Mouse (Mus musculus): ENCODE data around the gene Slf2.

Slf2 gene

DNA sequence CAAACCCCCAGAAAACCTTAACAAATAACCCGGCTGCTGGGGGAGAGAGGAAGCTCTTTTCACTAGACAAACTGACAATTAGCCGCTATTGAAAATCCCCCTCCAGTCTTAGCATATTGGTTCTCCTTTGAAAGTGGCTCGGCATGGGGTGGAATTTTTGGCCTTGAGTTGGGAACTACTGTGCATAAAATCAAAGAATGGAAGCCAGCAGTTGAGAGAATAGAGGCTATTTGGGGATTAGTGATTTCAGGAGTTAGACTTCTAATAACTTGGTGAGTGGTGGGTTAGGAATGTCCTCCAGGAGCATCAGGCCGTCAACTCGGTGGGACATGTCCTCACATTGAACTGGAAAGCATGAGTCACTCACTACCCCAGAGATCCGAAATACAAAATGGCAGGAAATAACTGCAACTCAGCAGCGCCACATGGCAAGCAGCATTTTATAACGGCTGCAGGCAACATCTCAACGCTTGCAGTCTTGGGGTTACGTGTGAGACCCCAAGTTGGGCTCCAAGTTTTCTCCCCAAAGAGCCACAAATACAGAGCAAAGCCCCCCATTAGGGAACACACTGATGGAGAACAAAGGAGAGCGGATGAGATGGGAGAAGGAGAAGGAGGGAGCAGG is 22.0 kb upstream of the Slf2 start:
- peak; percentile 40 for DNase-seq (ENCODE audit: low read depth, low spot score)

DNA sequence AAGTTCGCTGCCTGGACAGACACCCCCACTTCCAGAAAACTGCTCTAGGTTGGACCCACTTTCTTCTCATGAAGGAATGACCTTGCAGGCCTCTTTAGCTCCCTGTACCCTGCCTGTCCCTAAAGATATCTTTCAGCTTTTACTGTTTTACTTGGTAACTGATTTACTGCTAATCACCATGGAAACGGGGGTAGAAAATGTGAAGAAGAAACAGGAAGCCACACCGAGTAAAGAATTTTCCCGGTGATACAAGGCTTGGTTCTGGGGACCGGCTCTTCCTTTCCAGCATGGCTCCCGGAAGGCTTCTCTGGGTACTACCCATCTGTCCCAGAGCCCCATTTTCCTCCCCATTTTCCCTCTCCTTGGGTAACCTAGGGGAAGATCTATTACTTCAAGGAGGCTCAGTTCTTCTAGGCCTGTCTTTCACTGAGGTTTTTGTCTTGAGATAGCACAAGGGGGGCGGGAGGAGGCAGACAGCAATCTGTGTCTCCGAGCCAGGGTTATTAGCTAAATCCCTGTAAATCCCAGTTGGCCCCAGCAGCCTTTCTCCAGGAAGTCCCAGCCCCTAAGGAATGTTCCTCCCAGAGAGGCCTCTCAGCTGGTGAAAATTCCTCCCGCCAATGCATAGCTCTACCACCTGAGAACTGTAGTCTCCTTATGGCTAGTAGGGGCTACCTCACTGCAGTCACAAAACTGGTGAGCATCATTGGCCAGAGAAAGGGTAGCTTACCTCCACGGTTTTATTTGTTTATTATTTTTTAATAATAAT is 16.3 kb upstream of the Slf2 start:
- DNase-seq (ENCODE audit: low read depth, low spot score): peak; percentile 49

DNA sequence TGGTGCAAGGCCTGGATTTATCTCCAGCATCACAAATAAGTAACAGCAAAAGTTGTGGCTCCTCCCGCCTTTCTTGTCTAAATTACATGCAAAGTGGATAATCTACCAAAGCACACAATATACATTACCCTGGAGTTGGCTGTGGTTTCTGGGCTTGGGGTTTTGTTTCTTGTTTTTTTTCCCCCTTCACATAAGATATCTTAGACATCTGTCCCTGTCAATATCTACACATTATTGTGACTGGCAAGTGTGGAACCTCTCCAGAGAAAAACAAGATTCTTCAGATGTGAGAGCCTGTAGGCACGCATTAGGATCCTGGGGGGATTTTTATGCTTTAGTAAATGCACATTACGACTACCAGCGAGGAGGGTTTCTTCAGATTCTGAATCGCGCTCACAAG is 12.8 kb upstream of the Slf2 start:
- DNase-seq (ENCODE audit: low read depth, low spot score): no peak

DNA sequence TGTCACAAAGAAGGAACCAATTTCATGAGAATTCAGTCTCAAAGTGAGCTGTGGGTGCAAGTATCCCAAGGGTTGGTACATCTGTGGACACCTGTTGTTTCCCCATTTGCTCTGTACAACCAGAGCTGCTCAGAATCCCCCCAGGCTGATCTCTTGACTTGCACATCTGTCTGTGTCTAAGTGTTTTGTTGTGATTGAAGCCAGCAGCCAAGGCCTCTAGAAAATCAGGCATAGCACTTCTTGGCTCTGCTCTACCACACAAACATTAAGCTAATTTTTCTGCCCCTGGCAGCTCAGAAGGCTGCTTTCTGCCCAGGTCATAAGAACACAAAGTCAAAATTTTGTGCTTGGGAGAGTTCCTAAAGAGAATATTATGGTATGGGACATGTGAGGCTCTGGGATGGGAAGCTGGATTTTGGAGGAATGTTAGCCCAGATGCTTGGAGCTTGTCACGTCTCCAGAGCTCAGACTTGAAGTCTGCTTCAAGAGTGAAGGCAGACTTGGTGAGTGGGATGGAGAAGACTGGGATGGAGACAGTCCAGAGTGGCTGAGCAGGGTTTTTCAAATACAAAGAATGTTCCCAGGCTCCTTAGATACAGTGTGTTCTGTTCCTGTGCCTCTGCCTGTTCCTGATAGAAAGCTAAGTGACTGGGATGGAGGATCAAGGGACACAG is 9.3 kb upstream of the Slf2 start:
- no peak for DNase-seq (ENCODE audit: low read depth, low spot score)

DNA sequence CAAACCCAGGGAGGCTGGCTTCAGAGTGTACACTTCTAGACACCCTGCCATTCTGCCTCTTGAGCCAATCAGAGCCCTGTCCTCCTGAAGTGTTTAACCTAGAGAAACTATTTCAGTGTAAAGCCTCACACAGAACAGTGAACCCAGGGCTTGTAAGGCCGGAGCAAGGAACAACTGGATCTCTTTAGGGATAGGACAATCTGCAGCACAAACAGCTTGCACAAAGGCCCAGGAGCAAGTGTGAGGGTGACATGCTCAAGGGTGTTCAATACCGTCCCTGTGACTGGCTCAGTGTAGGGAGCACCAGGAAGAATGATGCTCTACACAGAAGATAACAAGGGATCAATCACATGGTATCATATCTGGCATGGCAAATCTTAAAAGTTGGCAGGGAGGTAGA is 8.4 kb upstream of the Slf2 start:
- no peak for DNase-seq (ENCODE audit: low read depth, low spot score)

DNA sequence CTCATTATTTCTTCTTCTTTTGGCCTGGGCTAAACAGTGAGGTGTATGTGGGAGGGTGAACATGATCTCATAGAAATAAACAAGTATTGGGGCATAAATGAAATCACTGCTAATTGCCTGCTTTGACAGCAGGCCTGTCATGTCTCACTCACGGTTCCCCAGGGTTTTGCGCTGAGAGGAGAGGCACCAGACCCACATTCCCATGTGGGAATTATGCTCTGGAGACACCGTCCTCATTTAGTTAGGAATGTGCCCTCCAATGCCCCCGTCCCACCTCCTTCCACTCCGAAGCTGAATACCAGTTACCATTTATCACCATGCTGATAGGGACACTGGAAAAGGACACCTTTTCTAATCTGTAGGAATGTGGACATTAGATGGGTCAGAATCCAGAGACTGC is 6.3 kb upstream of the Slf2 start:
- no peak for DNase-seq (ENCODE audit: low read depth, low spot score)

DNA sequence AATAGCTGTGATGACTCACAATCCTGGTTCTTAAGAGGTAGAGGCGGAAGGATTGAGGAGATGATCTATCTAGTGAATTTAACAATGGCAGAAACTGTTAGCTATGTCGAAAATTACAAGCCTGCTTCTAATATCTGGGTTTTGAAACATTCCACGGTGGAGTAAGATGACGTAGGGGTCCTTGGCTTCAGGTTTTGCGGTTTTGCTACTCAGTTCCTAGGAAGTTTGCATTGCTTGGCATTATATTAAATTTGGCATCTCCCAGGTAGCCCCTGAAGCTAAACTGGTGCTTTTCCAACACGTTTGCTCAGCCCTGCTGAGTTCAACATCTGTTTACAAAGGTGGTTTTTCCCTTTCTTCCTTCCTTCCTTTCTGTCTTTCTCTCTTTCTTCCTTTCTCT is 4.2 kb upstream of the Slf2 start:
- no peak for DNase-seq (ENCODE audit: low read depth, low spot score)

DNA sequence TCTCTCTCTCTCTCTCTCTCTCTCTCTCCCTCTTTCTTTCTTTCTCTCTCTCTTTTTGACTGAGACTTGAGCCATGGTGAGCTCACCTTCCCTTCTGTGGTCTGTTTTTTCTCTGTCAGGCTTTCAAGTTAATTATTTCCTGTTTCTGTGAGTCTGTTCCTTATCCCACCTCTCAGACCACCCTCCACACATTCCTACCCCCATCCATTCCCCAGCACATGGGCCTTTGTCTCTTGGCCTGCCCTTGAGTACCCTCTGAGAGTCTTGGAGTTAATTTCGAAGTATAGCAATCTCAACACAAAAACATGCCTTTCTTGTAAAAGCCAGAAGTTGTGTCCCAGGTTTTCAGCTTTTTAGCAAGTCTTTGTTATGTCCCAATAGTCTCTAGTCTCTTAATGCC is 3.7 kb upstream of the Slf2 start:
- no peak for DNase-seq (ENCODE audit: low read depth, low spot score)

DNA sequence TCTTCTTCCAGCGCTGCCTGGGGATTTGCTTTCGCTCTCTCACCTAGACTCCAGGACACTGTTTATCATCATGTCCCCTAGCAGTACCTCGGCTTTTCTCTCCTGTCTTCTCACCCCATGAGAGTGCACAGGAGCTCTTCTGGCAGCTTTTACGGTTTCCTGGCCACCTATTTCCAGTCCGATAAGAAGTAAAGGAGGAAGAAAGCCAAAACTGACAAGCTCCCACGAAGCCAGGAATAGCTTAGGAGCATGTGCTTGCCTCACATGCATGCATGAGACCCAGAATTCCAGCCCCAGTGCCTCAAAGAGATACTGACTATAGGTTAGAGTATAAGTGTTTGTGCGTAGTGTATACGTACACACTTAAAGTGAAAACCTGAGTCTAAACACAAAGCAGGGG is 2.8 kb upstream of the Slf2 start:
- no peak for DNase-seq (ENCODE audit: low read depth, low spot score)

DNA sequence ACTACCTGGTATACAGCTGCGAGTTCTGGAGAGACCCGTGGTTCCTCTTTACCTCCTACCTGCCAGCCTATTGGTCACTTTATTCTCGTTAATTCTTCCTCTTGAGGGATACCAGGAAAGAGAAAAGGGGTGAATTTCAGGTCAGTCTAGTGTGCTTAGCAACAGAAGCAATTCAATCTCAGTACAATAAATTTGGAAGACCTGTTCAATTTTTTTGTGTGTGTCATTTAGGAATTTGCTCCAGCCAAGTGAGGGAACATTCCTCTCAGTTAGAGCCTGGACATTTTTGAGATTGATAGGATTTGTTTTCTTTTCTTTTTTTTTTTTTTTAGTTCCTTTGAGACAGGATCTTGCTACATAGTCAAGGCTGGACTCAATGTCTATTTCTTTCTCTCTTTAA is 1.7 kb upstream of the Slf2 start:
- DNase-seq (ENCODE audit: low read depth, low spot score): no peak

DNA sequence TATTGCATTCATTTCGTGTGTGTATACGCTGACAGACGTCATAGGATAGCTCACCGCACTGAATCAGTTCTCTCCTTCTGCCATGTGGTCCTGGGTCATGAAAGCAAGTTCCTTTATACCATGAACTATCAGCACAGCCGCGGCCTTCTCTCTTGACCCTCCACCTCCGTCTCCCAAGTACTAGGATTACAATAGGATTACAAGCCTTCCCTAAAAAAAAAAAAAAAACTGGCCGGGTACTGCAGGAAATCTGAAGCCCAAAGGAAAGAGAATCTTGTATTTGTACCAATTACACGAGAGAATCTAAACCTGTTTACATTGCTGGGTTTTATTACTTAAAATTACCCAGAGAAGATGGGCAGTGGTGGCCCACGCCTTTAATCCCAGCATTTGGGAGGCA is 1.3 kb upstream of the Slf2 start:
- no peak for DNase-seq (ENCODE audit: low read depth, low spot score)

DNA sequence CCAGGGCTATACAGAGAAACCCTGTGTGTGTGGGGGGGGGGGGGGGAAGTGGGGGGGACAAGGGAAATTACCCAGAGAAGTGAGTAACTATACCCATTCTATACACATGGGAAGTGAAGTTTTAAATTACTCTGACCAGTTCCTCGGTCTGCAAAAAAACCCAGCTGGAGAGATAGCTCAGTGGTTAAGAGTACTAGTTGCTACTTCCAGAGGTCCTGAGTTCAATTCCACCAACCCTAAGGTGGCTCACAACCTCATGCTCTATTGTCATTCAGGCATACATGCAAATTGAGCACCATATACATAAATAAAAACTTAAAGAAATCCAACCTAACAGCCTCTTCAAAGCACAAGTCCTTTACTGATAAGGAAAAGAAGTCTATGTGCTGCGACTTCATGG is 829 bp upstream of the Slf2 start:
- no peak for DNase-seq (ENCODE audit: low read depth, low spot score)

DNA sequence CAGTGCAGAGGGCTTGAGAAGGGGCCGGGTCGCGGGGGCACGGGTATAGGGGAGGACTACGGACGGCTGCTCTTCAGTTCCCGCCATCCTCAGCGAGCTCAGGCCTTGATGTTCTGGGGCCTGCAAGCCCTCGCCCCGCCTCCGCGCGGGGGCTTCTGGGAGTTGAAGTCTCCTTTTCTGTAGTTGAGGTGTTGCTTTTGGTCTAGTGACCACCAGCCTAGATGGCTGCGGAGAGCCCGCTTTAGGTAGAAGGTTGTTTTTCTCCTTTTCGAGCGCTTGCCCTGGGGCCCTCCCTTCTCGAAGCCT is 456 bp downstream of the Slf2 start:
- DNase-seq (ENCODE audit: low read depth, low spot score): peak; percentile 96

DNA sequence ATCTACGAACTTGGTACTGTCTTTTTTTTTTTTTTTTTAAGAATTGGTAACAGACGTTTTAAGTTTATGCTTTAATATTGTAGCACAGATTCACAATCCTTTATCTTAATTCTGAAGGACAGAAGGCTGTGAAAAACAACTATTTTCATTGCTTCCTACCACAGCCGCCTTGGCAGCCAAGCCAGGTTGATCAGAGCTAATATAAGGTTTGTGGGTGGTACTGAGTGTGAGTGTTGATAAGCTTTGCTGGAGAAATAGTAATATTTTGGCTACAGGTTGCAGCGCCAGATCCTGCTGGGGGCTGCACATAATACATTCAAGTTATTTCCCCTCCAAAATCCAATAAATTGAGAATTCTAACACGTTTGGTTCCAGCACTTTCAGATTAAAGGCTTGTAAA is 1.1 kb downstream of the Slf2 start:
- no peak for DNase-seq (ENCODE audit: low read depth, low spot score)

DNA sequence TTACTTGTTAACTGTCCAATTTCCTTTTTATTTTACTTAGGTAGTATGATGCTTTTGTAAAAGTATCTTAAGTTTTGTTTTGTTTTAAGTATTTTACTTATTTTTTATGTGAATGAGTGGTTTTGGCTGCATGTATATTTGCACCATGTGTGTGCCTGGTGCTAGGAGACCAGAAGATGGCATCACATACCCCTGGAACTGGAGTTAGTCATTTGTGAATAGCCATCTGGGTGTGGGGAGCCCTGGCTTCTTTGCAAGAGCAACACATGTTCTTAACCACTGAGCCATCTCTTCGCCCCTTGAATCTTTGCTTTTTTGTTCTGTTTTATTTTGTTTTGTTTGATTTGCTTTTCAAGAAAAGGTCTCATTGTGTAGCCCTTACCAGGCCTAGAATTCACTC is 2.2 kb downstream of the Slf2 start:
- no peak for DNase-seq (ENCODE audit: low read depth, low spot score)

DNA sequence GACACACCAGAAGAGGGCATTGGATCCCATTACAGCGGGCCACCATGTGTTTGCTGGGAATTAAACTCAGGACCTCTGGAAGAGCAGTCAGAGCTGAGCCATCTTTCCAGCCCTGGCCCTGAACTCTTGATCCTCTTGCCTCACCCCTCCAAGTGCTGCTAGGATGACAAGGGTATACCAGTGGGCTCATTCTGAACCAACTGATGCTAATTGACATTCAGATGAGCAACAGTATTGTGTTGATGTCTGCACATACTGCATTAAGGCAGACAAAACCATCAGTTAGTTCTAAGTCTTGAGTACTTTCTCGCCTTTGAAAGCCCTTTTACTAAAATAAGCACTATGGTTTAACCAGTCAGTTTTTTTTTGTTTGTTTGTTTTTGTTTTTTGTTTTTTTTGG is 28.7 kb downstream of the Slf2 start:
- DNase-seq (ENCODE audit: low read depth, low spot score): peak; percentile 40

DNA sequence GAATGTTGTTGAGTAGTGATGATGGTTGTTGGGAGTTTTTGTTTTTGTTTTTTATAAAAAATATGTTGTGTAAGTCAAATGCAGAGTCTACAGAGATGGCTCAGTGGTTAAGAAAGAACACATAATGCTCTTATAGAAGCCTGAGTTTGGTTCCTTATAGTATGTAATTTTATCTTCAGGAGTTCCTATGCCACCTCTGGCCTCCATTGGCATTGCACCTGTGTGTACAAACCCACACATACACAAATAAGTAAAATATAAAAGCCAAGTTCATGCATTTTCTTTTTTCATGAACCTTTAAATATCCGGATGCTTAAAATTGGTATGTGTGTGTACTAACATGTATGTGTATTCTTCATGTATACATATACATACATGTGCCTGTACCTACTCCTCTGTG is 35.0 kb downstream of the Slf2 start:
- no peak for DNase-seq (ENCODE audit: low read depth, low spot score)

DNA sequence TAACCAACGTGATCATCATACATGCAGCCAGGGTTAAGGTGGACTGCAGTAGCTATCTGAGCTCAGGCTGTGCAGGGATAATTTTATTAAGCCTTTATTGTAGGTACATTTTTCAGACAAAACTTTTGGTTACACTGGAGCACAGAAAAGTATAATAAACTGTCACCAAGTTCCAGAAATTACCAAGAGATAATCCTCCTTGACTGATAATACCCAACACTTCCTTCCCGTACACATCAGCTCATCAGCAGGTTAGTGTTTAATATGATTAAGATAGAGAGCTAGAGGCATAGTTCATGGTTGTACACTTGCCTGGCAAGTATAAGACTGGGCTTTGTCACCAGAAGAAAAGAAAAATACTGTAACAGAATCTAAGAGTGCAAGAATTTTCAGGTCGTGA is 37.4 kb downstream of the Slf2 start:
- DNase-seq (ENCODE audit: low read depth, low spot score): no peak

DNA sequence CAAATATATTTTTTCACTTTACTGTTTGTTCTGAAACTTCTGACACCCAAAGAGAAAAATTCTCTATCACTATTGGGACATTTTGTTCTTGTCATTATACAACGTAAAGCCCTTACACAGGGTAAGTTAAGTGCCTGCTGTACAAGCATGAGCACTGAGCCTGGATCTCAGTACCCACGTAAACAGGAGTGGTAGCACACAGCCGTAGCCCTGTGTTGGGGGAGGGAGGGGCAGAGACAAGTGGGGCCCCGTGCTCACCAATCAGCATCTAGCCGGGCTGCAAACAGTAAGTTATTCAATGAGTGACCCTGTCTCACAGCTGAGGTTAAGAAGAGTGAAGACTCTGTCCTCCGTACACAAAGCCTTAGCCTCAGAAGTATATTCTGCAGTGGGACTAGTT is 45.7 kb downstream of the Slf2 start:
- DNase-seq (ENCODE audit: low read depth, low spot score): no peak

DNA sequence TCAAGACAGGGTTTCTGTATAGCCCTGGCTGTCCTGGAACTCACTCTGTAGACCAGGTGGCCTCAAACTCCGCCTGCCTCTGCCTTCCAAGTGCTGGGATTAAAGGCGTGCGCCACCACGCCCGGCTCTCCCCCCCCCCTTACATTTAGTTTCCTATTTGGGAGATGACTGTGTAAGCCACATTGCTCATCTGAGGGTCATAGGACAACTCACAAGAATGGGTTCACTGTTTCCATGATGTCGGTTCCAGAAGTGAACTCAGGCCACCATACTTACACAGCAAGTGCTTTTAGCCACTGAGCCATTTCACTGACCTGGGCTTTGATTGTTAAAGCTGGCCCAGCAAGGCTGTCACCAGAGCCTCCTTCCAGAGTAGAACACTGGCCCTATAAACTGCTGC is 46.2 kb downstream of the Slf2 start:
- DNase-seq (ENCODE audit: low read depth, low spot score): no peak

DNA sequence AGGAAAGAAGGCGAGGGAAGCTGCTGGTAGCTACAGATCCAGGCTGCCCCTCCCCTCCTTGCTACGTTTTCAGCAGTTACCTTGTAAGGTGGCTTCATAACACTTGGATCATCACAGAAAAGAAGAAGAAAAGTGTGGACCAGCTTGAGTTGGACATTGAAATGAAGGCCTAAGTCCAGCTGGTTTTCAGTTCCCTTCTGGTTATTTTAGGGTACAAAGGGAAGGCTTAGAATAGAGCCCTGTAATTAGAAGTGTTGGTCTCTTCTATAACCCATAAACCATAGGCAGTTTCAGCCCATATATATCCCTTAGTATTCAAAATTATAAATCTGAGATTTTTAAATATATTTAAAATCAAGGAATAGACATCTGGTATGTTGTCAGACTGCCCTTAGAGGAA is 49.8 kb downstream of the Slf2 start:
- DNase-seq (ENCODE audit: low read depth, low spot score): no peak

DNA sequence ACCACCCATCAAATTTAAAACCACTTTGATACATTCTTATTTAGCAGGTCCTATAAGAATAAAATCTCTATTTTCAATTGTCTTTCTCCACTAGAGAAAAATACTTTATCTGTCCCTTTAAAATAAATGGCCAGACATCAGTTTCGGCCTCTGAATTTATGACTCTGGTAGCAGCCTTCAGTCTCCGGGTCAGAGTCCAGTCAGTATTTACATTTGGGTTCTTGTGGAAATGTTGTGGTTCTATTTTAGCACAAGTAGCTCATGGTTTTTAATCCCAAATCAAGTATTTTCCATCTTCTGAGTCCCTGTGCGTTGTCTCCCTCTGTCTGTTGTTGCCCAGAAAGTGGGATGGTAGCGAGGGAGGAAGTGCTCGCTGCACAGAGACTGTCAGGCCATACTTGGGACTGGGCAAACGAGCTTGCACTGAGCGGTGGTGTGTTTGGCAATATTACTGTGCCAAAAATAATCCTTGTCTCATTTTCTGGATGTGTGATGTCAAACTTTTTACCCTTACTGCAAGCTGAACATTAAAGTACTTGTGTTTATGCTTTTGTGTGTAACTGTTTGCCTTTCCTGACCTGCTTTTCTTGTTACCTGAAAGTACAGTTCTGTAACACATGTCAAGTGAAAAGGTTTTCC is 51.6 kb downstream of the Slf2 start:
- no peak for DNase-seq (ENCODE audit: low read depth, low spot score)

DNA sequence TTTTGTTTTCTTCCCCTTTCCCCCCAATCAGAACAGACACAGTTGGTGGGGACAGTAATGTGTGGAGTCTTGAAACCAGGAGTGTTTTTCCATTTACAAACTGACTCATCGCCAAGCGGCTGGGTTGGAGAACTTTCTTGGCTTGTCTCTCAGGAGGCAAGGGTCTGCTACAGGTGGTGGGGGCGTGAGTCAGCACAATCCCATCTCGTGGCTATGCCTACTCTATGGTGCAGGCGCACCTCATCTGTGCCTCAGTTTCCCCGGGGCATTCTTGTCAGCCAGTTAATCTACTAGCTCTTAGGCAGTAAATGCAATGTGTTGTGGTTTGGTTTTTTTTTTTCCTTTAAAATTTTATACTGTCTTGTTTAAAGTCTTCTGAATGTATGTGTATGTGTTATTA is 52.4 kb downstream of the Slf2 start:
- DNase-seq (ENCODE audit: low read depth, low spot score): no peak
